Mouse (Mus musculus) ES-E14 (cell line): ENCODE results near the gene Zbtb7b. TPM values are rescaled to one million over a fixed set of nuclear protein-coding genes. Genes with fewer than 3 reads are reported as not detected.
A peak's percentile ranks its signal among the peaks of the same experiment; 100 is the strongest.

Experiments used
- DNase-seq: peaks from one replicate; pipeline ENCODE4 v3.0.0-alpha.2; 2013; ENCODE audit warnings: low read depth, low spot score
- H3K27ac ChIP-seq: 2 replicates; pipeline ENCODE4 v1.5.1; 2012; ENCODE audit warnings: low read depth, mild to moderate bottlenecking, low read length, moderate library complexity, mixed read lengths; ENCODE audit not compliant: poor library complexity, insufficient read depth, severe bottlenecking
- H3K36me3 ChIP-seq: 2 replicates; pipeline ENCODE4 v1.6.1; 2012; ENCODE audit warnings: mild to moderate bottlenecking, low read length, moderate library complexity, mixed read lengths; ENCODE audit not compliant: control insufficient read depth, poor library complexity, insufficient read depth, severe bottlenecking
- H3K4me1 ChIP-seq, 2 experiments: fragments of 150-350 bp in 1 of 2; sonication (generic) in 1 of 2; 2 replicates each; pipeline ENCODE4 v1.6.1; 2012; ENCODE audit warnings: low read length in 2 of 2, mild to moderate bottlenecking in 1 of 2, mixed read lengths in 1 of 2; ENCODE audit not compliant: control insufficient read depth in 2 of 2, insufficient read depth in 2 of 2, poor library complexity in 1 of 2
- H3K4me3 ChIP-seq, 2 experiments: fragments of 150-350 bp in 1 of 2; sonication (generic) in 1 of 2; 2 replicates each; pipeline ENCODE4 v1.5.1; 2012; ENCODE audit warnings: low read length in 2 of 2, low read depth in 1 of 2, mild to moderate bottlenecking in 1 of 2, mixed read lengths in 1 of 2; ENCODE audit not compliant: insufficient read depth in 1 of 2, poor library complexity in 1 of 2, severe bottlenecking in 1 of 2
- H3K9ac ChIP-seq: 2 replicates; pipeline ENCODE4 v1.6.1; 2012; ENCODE audit warnings: low read depth, mild to moderate bottlenecking, low read length, mixed read lengths; ENCODE audit not compliant: poor library complexity, insufficient read depth, severe bottlenecking
- H3K9me3 ChIP-seq: fragments of 150-350 bp; sonication (generic); 2 replicates; pipeline ENCODE4 v1.6.1; 2012; ENCODE audit warnings: low read depth, mild to moderate bottlenecking, low read length; ENCODE audit not compliant: control insufficient read depth, insufficient read depth
- CHD2 ChIP-seq: IDR thresholded peaks from 2 replicates; pipeline ENCODE4 v1.6.1; 2014; ENCODE audit warnings: mild to moderate bottlenecking, low read depth, low read length, inconsistent platforms
- HCFC1 ChIP-seq: IDR thresholded peaks from 2 replicates; pipeline ENCODE4 v1.6.1; 2012; ENCODE audit warnings: low read length, inconsistent platforms, borderline replicate concordance; ENCODE audit not compliant: insufficient read depth
- MAFK ChIP-seq: IDR thresholded peaks from 2 replicates; pipeline ENCODE4 v1.6.1; 2014; ENCODE audit warnings: mild to moderate bottlenecking, low read depth, low read length, inconsistent platforms; ENCODE audit not compliant: insufficient read depth
- ZC3H11A ChIP-seq: IDR thresholded peaks from 2 replicates; pipeline ENCODE4 v1.6.1; 2012; ENCODE audit warnings: low read depth, mild to moderate bottlenecking, inconsistent platforms, low read length, borderline replicate concordance
- ZNF384 ChIP-seq: IDR thresholded peaks from 2 replicates; pipeline ENCODE4 v1.6.1; 2012; ENCODE audit warnings: low read depth, low read length, inconsistent platforms
- in situ Hi-C, 2 experiments: fragments of 600-800 bp; cut with MboI; formaldehyde crosslinking; loops; one replicate each; pipeline ENCODE4 v1.15.1; 2025; ENCODE audit warnings: low sequenced_read_pairs in 2 of 2, inconsistent platforms in 1 of 2; ENCODE audit not compliant: unreplicated experiment in 2 of 2
- total RNA-seq: library from RNA; depleted of rRNA; stranded (reverse); fragments of 300-350 nt; gene quantifications from 2 replicates; pipeline ENCODE4 v1.2.3, GENCODE M21; 2012

The Zbtb7b gene
- total RNA-seq, 1 experiment: 13.0 TPM

DNA sequence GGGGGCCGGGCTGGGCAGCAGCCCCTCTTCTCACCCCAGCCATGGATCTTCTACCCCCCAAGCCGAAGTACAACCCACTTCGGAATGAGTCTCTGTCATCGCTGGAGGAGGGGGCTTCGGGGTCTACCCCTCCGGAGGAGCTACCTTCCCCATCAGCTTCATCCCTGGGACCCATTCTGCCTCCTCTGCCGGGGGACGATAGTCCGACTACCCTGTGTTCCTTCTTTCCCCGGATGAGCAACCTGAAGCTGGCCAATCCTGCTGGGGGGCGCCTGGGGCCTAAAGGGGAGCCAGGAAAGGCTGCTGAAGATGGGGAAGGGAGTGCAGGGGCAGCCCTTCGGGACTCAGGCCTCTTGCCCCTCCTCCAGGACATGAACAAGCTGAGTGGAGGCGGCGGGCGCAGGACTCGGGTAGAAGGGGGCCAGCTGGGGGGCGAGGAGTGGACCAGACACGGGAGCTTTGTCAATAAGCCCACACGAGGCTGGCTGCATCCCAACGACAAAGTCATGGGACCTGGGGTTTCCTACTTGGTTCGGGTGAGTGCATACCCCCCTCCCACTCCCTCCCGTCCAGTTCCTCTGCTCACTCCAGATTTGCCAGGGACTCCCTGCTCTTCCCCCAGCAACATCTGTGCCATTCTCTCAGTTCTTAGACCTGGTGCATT lies 27.4 kb upstream of the Zbtb7b start:
- H3K9ac ChIP-seq: peak overlapping the region; percentile 84
- no peak for DNase-seq
- TF ChIP-seq ZNF384: no peak
- no peak for TF ChIP-seq HCFC1
- TF ChIP-seq CHD2: no peak
- TF ChIP-seq ZC3H11A: no peak
- no peak for TF ChIP-seq MAFK
- H3K9me3 ChIP-seq: no peaks in the 10 kb centered on the region
- H3K4me3 ChIP-seq: peak overlapping the region; percentile 65 to 80
- H3K4me1 ChIP-seq: peaks cover 20 to 26% of the 10 kb centered on the region in 2 experiments
- in situ Hi-C loops: no loop called here
- peaks cover 25% of the 10 kb centered on the region for H3K36me3 ChIP-seq
- peak overlapping the region; percentile 15; the same call in 1 of the 2 replicates for H3K27ac ChIP-seq

DNA sequence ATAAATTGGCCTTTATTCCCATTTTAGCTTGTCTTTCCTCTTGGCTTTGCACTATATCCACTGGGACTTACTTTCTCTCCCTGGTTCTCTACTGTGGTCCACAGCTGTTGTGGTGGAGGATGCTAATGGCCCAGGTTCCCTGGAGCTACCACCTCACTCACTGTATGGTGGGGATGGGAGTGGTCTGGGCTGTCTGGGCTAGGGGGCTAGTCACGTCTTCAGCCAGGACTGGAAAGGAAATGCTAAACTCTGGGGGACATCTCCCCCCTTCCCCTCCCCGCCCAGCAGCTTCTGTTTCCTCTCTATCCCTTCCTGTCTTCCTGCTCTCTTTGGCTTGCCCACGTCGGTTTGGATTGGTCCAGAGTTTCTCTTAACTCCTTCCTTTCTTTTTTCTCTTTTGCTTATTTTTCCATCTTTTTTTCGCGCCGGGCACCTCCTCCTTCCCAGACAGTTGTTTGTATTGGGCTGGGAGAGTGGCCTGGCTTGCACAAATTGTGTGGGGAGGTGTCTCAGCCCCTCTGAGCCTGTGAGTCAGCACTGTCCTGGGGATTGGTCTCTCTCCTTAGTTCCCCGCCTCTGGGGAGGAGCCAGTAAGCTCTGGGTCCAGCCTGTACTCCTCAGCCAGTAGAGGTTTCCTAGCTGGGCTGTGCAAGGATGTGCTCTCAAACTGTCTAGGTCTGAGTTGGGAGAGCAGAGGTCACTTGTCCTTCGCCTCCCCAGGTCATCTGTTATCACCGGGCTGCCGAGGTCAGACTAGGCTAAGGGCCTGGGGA lies 26.6 kb upstream of the Zbtb7b start:
- TF ChIP-seq MAFK (peak; percentile 73), ZC3H11A (no peak)
- Histone ChIP-seq H3K9me3 (no peaks in the 10 kb centered on the region), H3K4me1 (peaks cover 22 to 28% of the 10 kb centered on the region in 2 experiments), H3K9ac (peak overlapping the region; percentile 84), H3K36me3 (peaks cover 23% of the 10 kb centered on the region), H3K4me3 (peak overlapping the region; percentile 65 to 80), H3K27ac (peak overlapping the region; percentile 70)
- DNase-seq: no peak
- in situ Hi-C loops: no loop called here

DNA sequence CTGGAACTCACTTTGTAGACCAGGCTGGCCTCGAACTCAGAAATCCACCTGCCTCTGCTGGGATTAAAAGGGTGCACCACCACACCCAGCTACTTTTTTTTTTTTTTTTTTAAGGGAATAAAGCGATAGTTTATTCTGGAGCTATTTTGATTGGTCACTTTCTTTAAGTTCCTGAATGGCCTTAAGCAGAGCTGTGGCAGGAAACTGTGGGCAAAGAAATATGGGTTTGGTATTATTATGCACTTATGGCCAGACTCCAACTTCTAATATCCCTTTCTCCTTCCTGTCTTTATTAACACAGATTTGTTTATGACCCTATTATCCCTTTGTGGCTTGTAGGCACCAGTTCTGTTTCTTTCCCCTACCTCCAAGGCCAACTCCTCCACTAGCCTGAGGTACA lies 25.8 kb upstream of the Zbtb7b start:
- Histone ChIP-seq H3K36me3 (peaks cover 27% of the 10 kb centered on the region), H3K4me3 (peak overlapping the region; percentile 80 to 98; a peak in 3 of 4 replicates), H3K9me3 (no peaks in the 10 kb centered on the region), H3K4me1 (peaks cover 22 to 29% of the 10 kb centered on the region in 2 experiments), H3K27ac (peak overlapping the region; percentile 70), H3K9ac (no peak overlapping the region; the same call in 1 of the 2 replicates)
- DNase-seq: no peak
- TF ChIP-seq ZNF384 (0 out of 2 replicates have a peak, but pooled peaks have one; percentile 3), CHD2 (no peak)
- in situ Hi-C loops: no loop called here

DNA sequence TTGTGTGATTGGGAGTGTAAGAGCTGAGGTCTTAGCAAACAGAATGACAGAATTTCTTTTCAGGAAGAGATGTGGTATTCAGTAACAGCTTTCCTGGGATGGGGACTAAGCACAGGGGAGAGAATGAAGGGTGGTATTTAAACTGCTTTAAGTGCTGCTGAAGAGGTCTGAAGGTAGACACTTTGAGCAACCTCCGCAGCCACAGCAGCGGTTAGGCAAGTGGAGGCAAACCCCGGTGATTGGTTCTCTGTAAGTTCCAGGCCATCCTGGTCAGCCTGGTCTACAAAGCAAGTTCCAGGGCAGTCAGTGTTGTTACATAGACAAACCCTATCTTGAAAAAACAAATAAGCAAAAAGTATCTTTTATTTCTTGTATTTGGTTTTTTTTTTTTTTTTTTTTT lies 25.4 kb upstream of the Zbtb7b start:
- peak overlapping the region; percentile 65 for H3K9ac ChIP-seq
- in situ Hi-C loops: no loop called here
- peaks cover 19 to 26% of the 10 kb centered on the region in 2 experiments for H3K4me1 ChIP-seq
- peak overlapping the region; percentile 93 for H3K27ac ChIP-seq
- no peaks in the 10 kb centered on the region for H3K9me3 ChIP-seq
- H3K36me3 ChIP-seq: peaks cover 26% of the 10 kb centered on the region
- peak overlapping the region; percentile 87 to 98 for H3K4me3 ChIP-seq
- TF ChIP-seq ZNF384: 0 out of 2 replicates have a peak, but pooled peaks have one; percentile 60
- no peak for TF ChIP-seq CHD2
- no peak for TF ChIP-seq MAFK
- no peak for TF ChIP-seq ZC3H11A
- no peak for DNase-seq
